Mouse (Mus musculus) small intestine, adult 2 months (tissue): Measurements from ENCODE around the gene Cd164l2. TPM values are rescaled to one million over a fixed set of nuclear protein-coding genes. Genes with fewer than 3 reads are reported as not detected.

Experiments used
- H3K27ac ChIP-seq: fragments of 200-500 bp; 2 replicates; pipeline ENCODE4 v1.5.1; 2012; ENCODE audit warnings: low read depth, low read length, control low read depth, inconsistent platforms; ENCODE audit not compliant: insufficient read depth
- H3K27me3 ChIP-seq: fragments of 200-500 bp; 2 replicates; pipeline ENCODE4 v1.6.1; 2012; ENCODE audit warnings: mild to moderate bottlenecking, moderate library complexity, low read length, inconsistent platforms; ENCODE audit not compliant: control insufficient read depth, insufficient read depth
- H3K36me3 ChIP-seq: fragments of 200-500 bp; 2 replicates; pipeline ENCODE4 v1.6.1; 2012; ENCODE audit warnings: mild to moderate bottlenecking, low read length, control low read depth, inconsistent platforms; ENCODE audit not compliant: control insufficient read depth, insufficient read depth
- H3K4me1 ChIP-seq: fragments of 200-500 bp; 2 replicates; pipeline ENCODE4 v1.6.1; 2012; ENCODE audit warnings: low read length, inconsistent platforms, mixed read lengths; ENCODE audit not compliant: control insufficient read depth, insufficient read depth, insufficient read length
- H3K4me3 ChIP-seq: fragments of 200-500 bp; 2 replicates; pipeline ENCODE4 v1.5.1; 2012; ENCODE audit warnings: low read depth, mild to moderate bottlenecking, control low read depth, inconsistent platforms, low read length, moderate library complexity
- CTCF ChIP-seq: fragments of 200-500 bp; IDR thresholded peaks from 2 replicates; pipeline ENCODE4 v1.5.1; 2012; ENCODE audit warnings: low read depth, mild to moderate bottlenecking, control low read depth, inconsistent platforms, low read length, moderate library complexity, mixed read lengths; ENCODE audit not compliant: insufficient replicate concordance, insufficient read length; ENCODE audit errors: extremely low read depth
- POLR2A ChIP-seq: fragments of 200-500 bp; IDR thresholded peaks from 2 replicates; pipeline ENCODE4 v1.6.1; 2012; ENCODE audit warnings: low read depth, mild to moderate bottlenecking, control low read depth, inconsistent platforms, low read length, moderate library complexity
- WGBS: fragments of 180-500 bp; shearing (Covaris S2); methylation state at CpG from one replicate; pipeline ENCODE4 v1.1.7; 2018; 5-methylcytosine and 5-hydroxymethylcytosine counted together
- polyA plus RNA-seq: library from polyadenylated mRNA; depleted of rRNA; stranded (reverse); fragments of >200 nt; gene quantifications from 2 replicates; pipeline ENCODE4 v1.2.3, GENCODE M21; 2012

The Cd164l2 gene
- polyA plus RNA-seq, 1 experiment: 0.61 TPM

DNA sequence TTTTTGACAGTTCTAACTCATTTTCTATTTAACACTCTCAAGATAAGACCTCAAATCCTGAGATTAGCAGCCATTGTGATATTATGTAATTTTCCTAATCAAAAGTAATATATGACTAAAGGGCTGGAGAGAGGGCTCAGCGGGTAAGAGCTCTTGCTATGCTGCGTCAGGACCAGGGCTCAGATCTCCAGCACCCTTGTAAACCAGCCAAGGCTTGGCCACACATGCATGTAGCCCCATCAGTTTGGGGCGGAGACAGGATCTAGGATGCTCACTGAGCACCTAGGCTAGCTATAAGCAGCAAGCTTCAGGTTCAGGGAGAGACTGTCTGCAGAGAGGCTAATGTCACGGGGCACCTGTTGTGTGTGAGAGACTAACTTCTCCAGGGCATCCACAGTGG is 39.5 kb upstream of the Cd164l2 start:
- no peak for TF ChIP-seq POLR2A
- no peak for TF ChIP-seq CTCF
- Histone ChIP-seq H3K27ac (peak overlapping the region; percentile 29; the same call in 1 of the 2 replicates), H3K27me3 (no peaks in the 10 kb centered on the region), H3K4me1 (peaks cover 49% of the 10 kb centered on the region), H3K36me3 (peaks cover 12% of the 10 kb centered on the region), H3K4me3 (no peak overlapping the region)
- 41% methylated on average over 4 of the region's 4 CpGs for WGBS

DNA sequence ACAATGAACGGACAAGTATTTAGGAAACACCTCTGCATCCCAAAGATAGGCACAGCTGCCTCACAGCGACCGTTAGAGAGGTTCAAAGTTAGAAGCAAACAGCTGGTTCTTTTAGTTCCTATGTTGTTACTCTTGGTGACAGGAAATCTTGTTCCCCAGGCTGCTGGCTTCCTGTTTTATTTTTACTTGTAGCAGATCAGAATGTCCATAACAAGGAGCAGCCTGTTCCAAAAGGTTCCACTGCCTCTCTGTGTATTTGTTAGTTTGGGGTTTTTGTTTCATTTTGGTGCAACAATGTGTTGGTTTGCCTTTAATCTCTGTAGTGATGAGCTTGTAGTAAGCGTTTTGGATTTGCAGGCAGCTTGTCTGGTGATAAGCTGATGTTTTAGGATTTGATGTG is 37.6 kb upstream of the Cd164l2 start:
- H3K4me3 ChIP-seq: no peak overlapping the region
- peaks cover 20% of the 10 kb centered on the region for H3K36me3 ChIP-seq
- H3K4me1 ChIP-seq: peaks cover 56% of the 10 kb centered on the region
- no peaks in the 10 kb centered on the region for H3K27me3 ChIP-seq
- peak overlapping the region; percentile 65 for H3K27ac ChIP-seq
- TF ChIP-seq CTCF (no peak), POLR2A (no peak)
- 43% methylated on average over 4 of the region's 4 CpGs for WGBS

DNA sequence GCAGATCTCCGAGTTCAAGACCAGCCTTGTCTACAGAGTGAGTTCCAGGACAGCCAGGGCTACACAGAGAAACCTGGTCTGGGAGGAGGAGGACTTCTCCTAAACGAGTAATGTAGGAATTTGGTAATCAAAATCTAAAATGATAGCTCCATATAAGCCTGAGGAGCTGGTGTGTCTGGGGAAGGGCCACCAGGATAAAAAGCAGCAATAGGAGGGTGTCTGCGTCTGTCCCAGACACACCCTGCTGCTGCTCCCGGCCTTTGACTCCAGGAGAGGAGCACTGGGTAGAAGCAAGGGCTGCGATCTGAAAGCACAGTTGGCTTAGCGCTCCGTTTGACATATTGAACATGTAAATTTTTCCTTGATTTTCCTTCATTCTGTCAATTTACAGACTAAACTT is 36.7 kb upstream of the Cd164l2 start:
- TF ChIP-seq CTCF (peak; percentile 10; the same call in 1 of the 2 replicates), POLR2A (no peak)
- Histone ChIP-seq H3K27ac (peak overlapping the region; percentile 84), H3K4me3 (no peak overlapping the region), H3K36me3 (peaks cover 24% of the 10 kb centered on the region), H3K27me3 (no peaks in the 10 kb centered on the region), H3K4me1 (peaks cover 53% of the 10 kb centered on the region)
- WGBS: 28% methylated on average over 7 of the region's 7 CpGs

DNA sequence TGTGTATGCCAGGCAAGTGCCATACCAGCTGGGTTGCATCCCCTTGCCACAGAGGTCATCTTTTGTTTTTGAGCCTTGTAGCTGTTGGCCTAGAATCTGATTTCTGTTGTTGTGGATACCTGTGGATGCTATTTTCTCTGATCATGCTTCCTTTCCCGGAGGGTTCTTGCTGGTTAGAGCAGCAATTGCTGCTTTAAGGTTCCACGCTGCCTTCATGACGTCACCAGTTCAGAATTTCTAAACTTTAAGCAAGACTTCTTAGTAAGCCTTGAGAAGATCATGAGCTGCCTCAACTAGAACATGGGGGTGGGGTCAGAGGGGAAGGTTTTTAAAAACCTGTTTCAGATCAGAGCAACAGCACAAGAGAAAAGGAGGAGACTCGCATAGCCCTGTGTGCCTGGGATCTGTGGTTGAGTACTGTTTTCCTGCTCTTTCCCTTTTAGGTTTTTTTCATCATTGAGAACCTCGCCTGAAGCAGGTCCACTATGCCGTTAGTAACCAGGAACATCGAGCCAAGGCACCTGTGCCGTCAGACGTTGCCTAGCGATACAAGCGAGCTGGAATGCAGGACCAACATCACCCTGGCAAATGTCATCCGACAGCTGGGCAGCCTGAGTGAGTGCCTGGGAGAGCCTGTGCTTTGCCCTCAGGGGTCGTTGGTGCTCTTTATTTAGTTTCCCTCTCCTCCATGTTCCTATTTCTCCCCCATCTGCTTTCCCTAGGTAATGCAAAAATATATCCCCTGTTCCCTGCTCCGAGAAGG is 35.8 kb upstream of the Cd164l2 start:
- TF ChIP-seq POLR2A (no peak), CTCF (no peak)
- WGBS: 61% methylated on average over 14 of the region's 14 CpGs
- peak overlapping the region; percentile 84 for H3K27ac ChIP-seq
- H3K27me3 ChIP-seq: no peaks in the 10 kb centered on the region
- peaks cover 46% of the 10 kb centered on the region for H3K4me1 ChIP-seq
- H3K4me3 ChIP-seq: no peak overlapping the region
- H3K36me3 ChIP-seq: peaks cover 30% of the 10 kb centered on the region

DNA sequence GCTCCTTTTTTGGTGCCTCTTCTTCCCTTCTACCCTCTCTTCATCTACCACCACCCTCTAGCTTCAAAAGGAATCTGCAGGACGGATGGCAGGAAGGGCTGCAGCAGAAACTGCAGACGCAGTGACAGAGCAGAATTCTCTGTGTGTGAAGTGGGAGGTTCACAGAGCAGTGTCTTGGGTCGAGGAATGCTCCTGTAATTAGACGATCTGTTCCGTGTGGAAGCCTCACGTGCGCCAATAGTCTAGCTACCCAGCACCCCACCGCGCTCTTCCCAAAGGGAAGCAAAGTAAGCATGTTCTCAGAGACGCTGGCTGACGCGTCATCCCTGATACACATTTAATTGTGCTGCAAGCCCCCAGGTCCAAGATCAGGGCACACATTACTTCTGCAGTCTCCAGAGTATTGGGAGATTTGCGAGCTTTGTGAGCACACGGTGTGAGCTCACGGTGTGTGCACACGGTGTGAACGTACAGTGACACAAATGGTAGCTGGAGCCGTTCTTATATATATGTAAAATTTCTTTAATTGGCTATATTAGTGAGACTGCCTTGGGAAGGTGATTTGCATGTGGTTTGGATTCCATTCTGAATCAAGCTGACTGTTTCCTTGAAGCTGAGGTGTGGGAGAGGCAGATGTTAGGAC is 35.0 kb upstream of the Cd164l2 start:
- WGBS: 87% methylated on average over 18 of the region's 18 CpGs
- Histone ChIP-seq H3K4me1 (peaks cover 42% of the 10 kb centered on the region), H3K36me3 (peaks cover 29% of the 10 kb centered on the region), H3K27ac (no peak overlapping the region), H3K4me3 (no peak overlapping the region), H3K27me3 (no peaks in the 10 kb centered on the region)
- TF ChIP-seq CTCF (no peak), POLR2A (no peak)

DNA sequence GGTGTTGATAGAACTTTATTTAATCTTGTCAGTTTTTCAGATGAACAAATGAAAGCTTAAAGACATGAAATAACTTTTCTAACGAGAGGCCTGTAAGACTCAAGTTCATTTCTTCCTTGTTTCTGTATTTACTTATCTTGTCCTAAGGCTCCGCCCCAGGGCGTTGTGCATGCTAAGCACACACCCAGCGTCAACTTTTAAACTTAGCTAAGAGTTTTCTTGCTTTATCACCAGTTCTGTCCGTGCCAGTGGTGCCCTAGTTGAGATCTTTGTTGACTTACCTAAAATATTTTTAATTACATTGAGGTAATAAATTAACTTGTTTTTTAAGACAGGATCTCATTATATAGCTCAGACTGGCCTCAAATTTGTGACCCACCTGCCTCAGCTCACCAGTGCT is 33.6 kb upstream of the Cd164l2 start:
- peaks cover 32% of the 10 kb centered on the region for H3K36me3 ChIP-seq
- TF ChIP-seq CTCF: no peak
- no peak for TF ChIP-seq POLR2A
- H3K27me3 ChIP-seq: no peaks in the 10 kb centered on the region
- WGBS: 25% methylated on average over 5 of the region's 5 CpGs
- peak overlapping the region; percentile 75 for H3K27ac ChIP-seq
- peaks cover 38% of the 10 kb centered on the region for H3K4me1 ChIP-seq
- no peak overlapping the region for H3K4me3 ChIP-seq

DNA sequence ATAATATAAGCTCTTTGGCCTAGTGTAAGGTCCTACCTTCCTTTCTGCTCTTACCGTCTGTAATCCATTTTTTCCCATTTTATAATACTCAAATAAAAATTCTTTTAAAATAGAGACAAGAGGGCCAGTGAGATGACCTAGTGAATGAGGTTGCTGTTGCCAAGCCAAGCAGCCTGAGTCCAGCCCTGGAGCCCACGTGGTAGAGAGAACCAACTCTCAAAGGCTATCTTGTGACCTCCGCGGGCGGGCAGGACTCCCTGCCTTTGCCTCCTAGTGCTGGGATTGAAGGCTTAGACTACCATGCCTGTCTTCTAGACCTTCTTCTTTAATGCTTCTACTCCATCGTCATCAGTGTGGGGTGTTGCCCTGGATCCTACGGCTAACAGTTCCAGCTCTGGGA is 32.7 kb upstream of the Cd164l2 start:
- no peak overlapping the region for H3K27ac ChIP-seq
- H3K36me3 ChIP-seq: peaks cover 32% of the 10 kb centered on the region
- TF ChIP-seq POLR2A: no peak
- TF ChIP-seq CTCF: no peak
- H3K27me3 ChIP-seq: no peaks in the 10 kb centered on the region
- H3K4me3 ChIP-seq: no peak overlapping the region
- peaks cover 36% of the 10 kb centered on the region for H3K4me1 ChIP-seq
- whole genome bisulfite sequencing: 92% methylated on average over 7 of the region's 7 CpGs
